Mouse (Mus musculus) liver, embryonic 14.5 days (tissue): ENCODE data around the gene Ddc. TPM values are rescaled to one million over a fixed set of nuclear protein-coding genes. Genes with fewer than 3 reads are reported as not detected.

ENCODE experiments used
- ATAC-seq: fragments of 200-750 bp; cut with Nextera tagmentation; 2 replicates; pipeline ENCODE4 v1.8.0; 2017; ENCODE audit warnings: moderate number of reproducible peaks, mild to moderate bottlenecking, moderate library complexity; ENCODE audit not compliant: insufficient read depth
- DNase-seq, 3 experiments: peaks; one replicate each; pipeline ENCODE4 v3.0.0-alpha.2; 2012 to 2013; ENCODE audit warnings: low read depth in 3 of 3, low spot score in 3 of 3
- H3K27ac ChIP-seq: fragments of 300-500 bp; sonication (generic); 2 replicates; pipeline ENCODE4 v1.5.1; 2014; ENCODE audit warnings: moderate library complexity, mild to moderate bottlenecking, control low read depth, inconsistent platforms
- H3K27me3 ChIP-seq: fragments of 300-500 bp; sonication (generic); 2 replicates; pipeline ENCODE4 v1.6.1; 2014; ENCODE audit warnings: mild to moderate bottlenecking, low read length, moderate library complexity; ENCODE audit not compliant: control insufficient read depth, insufficient read depth
- H3K36me3 ChIP-seq: fragments of 300-500 bp; sonication (generic); replicated peaks from 2 replicates; pipeline ENCODE4 v1.6.1; 2014; ENCODE audit warnings: low read depth; ENCODE audit not compliant: control insufficient read depth, insufficient read depth
- H3K4me1 ChIP-seq, 2 experiments: fragments of 200-500 bp in 1 of 2; fragments of 300-500 bp in 1 of 2; sonication (generic) in 1 of 2; replicated peaks; 2 replicates each; pipeline ENCODE4 v1.6.1; 2012 to 2014; ENCODE audit warnings: antibody characterized with exemption in 1 of 2, inconsistent platforms in 1 of 2, low read length in 1 of 2; ENCODE audit not compliant: control insufficient read depth in 2 of 2, insufficient read depth in 2 of 2
- H3K4me2 ChIP-seq: fragments of 300-500 bp; sonication (generic); 2 replicates; pipeline ENCODE4 v1.6.1; 2014; ENCODE audit warnings: low read depth, mild to moderate bottlenecking, control low read depth, moderate library complexity
- H3K4me3 ChIP-seq, 2 experiments: fragments of 200-500 bp in 1 of 2; fragments of 300-500 bp in 1 of 2; sonication (generic) in 1 of 2; 2 replicates each; pipeline ENCODE4 v1.5.1; 2012 to 2014; ENCODE audit warnings: low read depth in 2 of 2, low read length in 2 of 2, mild to moderate bottlenecking in 2 of 2, control low read depth in 1 of 2, inconsistent platforms in 1 of 2, moderate library complexity in 1 of 2; ENCODE audit not compliant: insufficient read depth in 1 of 2
- H3K9ac ChIP-seq: fragments of 300-500 bp; sonication (generic); replicated peaks from 2 replicates; pipeline ENCODE4 v1.6.1; 2014; ENCODE audit warnings: mild to moderate bottlenecking, control low read depth, moderate library complexity
- H3K9me3 ChIP-seq: fragments of 300-500 bp; sonication (generic); 2 replicates; pipeline ENCODE4 v1.6.1; 2016; ENCODE audit warnings: low read length, mixed read lengths; ENCODE audit not compliant: control insufficient read depth
- CTCF ChIP-seq: IDR thresholded peaks from 2 replicates; pipeline ENCODE4 v1.5.1; 2016; ENCODE audit warnings: antibody characterized with exemption, low read depth, control low read depth
- EP300 ChIP-seq: IDR thresholded peaks from 2 replicates; pipeline ENCODE4 v1.6.1; 2016; ENCODE audit warnings: antibody characterized with exemption, low read depth
- WGBS: fragments of 180-500 bp; shearing (Covaris S2); extraction: QIAGEN DNeasy Blood & Tissue Kit; methylation state at CpG from one replicate; pipeline ENCODE4 v1.1.7; 2014; ENCODE audit not compliant: insufficient replicate concordance; 5-methylcytosine and 5-hydroxymethylcytosine counted together
- polyA plus RNA-seq, 2 experiments: library from polyadenylated mRNA; depleted of rRNA in 1 of 2; stranded (reverse) in 1 of 2; unstranded in 1 of 2; fragments of >200 nt; fragmentation: Nextera tagmentation in 1 of 2; extraction: Ambion mirVana in 1 of 2; gene quantifications; 2 replicates each; pipeline versions ENCODE4 v1.2.1 to v1.2.3; 2012 to 2014

Gene Ddc
- polyA plus RNA-seq, 2 experiments: 4.3 to 7.4 TPM

DNA sequence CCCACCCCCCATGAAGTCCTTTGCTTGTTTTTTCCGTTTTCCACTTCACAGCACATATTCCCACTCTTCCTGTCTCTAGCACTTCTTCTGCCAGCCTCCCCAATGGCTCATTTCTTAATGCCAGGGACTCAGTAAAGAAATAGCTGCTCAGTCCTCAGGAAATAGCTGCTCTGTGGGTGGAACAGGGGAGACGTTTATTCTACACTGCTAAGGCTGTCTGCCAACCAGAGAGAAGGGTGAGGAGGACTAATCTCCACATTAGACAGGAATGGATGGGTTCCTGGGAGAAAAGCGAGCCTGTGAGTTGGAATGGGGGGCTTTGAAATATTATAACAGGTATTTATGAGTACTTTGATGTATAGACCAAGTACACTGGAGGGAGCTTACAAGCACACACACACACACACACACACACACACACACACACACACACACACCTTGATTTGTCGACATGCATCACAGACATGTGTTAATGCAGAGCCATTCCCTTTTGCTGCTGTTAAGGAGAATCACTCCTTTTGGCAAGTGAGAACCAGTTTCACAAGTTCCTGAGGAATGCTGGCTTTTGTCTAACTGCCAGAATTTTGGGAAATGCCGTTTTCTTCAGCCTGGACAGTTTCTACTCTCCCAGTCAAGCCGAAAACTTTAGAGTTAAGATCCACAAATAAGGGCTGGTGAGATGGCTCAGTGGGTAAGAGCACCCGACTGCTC lies 9.9 kb upstream of the Ddc start:
- H3K27ac ChIP-seq: no peak overlapping the region
- TF ChIP-seq CTCF (no peak), EP300 (no peak)
- H3K9me3 ChIP-seq: no peaks in the 10 kb centered on the region
- WGBS: 45% methylated on average over 7 of the region's 7 CpGs
- ATAC-seq (no peak), DNase-seq (no peak)
- no peaks in the 10 kb centered on the region for H3K27me3 ChIP-seq
- H3K9ac ChIP-seq: no peak overlapping the region
- H3K36me3 ChIP-seq: no peaks in the 10 kb centered on the region
- H3K4me3 ChIP-seq: no peak overlapping the region
- H3K4me1 ChIP-seq: no peaks in the 10 kb centered on the region
- no peak overlapping the region for H3K4me2 ChIP-seq

- Histone ChIP-seq H3K4me1 (peaks cover 0 to 6% of the 10 kb centered on the region in 2 experiments; a peak in 2 of 4 replicates), H3K4me2 (no peak overlapping the region), H3K9me3 (no peaks in the 10 kb centered on the region), H3K36me3 (no peaks in the 10 kb centered on the region), H3K27ac (no peak overlapping the region), H3K4me3 (no peak overlapping the region), H3K27me3 (no peaks in the 10 kb centered on the region), H3K9ac (no peak overlapping the region)
- no peak for TF ChIP-seq CTCF
- no peak for TF ChIP-seq EP300
- DNase-seq: no peak
- ATAC-seq: no peak
Observed at GRCm38 (mm10) chr11:11905518-11905917, 7.6 kb upstream of the Ddc start.

DNA sequence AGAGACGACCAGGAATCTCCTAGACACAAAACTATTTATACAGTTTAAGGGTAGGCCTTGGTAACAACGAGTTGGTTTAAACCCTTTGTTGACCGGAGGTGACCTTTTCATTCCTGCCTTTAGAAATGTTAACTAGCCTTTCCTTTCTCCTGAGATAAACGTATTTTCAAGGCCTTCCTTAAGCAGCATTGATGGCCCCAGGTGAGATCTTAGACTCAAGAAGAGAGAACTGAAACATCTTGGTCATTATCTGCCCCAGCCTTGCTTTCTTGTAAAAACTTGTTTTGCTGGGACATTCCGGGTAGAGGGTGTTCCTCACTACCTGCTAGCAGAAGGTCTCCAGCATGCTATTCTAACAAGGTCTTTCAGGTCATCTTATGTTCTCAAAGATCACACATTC lies 7.1 kb upstream of the Ddc start:
- WGBS: 61% methylated on average over 5 of the region's 5 CpGs
- H3K4me1 ChIP-seq: peaks cover 0 to 6% of the 10 kb centered on the region in 2 experiments; a peak in 2 of 4 replicates
- H3K27ac ChIP-seq: no peak overlapping the region
- H3K4me2 ChIP-seq: no peak overlapping the region
- H3K36me3 ChIP-seq: no peaks in the 10 kb centered on the region
- H3K4me3 ChIP-seq: no peak overlapping the region
- H3K27me3 ChIP-seq: no peaks in the 10 kb centered on the region
- no peaks in the 10 kb centered on the region for H3K9me3 ChIP-seq
- no peak for ATAC-seq
- DNase-seq: no peak
- TF ChIP-seq EP300 (no peak), CTCF (no peak)
- no peak overlapping the region for H3K9ac ChIP-seq

- Histone ChIP-seq H3K4me1 (peaks cover 0 to 9% of the 10 kb centered on the region in 2 experiments; a peak in 2 of 4 replicates), H3K27ac (no peak overlapping the region), H3K4me2 (no peak overlapping the region), H3K36me3 (no peaks in the 10 kb centered on the region), H3K9ac (no peak overlapping the region), H3K27me3 (no peaks in the 10 kb centered on the region), H3K9me3 (no peaks in the 10 kb centered on the region), H3K4me3 (no peak overlapping the region)
- 28% methylated on average over 5 of the region's 5 CpGs for WGBS
- ATAC-seq (peak; percentile 51), DNase-seq (no peak)
- TF ChIP-seq CTCF: no peak
- no peak for TF ChIP-seq EP300
Observed at GRCm38 (mm10) chr11:11901509-11901908, 3.6 kb upstream of the Ddc start.

- no peaks in the 10 kb centered on the region for H3K9me3 ChIP-seq
- no peak overlapping the region for H3K27ac ChIP-seq
- WGBS: 69% methylated on average over 3 of the region's 3 CpGs
- DNase-seq (no peak), ATAC-seq (no peak)
- no peaks in the 10 kb centered on the region for H3K27me3 ChIP-seq
- H3K36me3 ChIP-seq: no peaks in the 10 kb centered on the region
- TF ChIP-seq EP300 (no peak), CTCF (no peak)
- H3K4me2 ChIP-seq: no peak overlapping the region
- no peak overlapping the region for H3K4me3 ChIP-seq
- H3K9ac ChIP-seq: no peak overlapping the region
- H3K4me1 ChIP-seq: peaks cover 0 to 9% of the 10 kb centered on the region in 2 experiments; a peak in 2 of 4 replicates
Observed at GRCm38 (mm10) chr11:11898496-11898895, 552 bp upstream of the Ddc start.
